20 mouse cellular contexts compared by ENCODE assay signal in genomic region chr8:91340746-91341145, GRCm38 (mm10). TPM values are rescaled to one million over a fixed set of nuclear protein-coding genes. Genes with fewer than 3 reads are reported as not detected.
DNase-seq lines count a peak whose midpoint lies in the region; ATAC-seq and TF ChIP-seq lines count a peak whose summit lies in the region.
"Had no signal": no experiment of that assay in that cellular context is flagged by ENCODE, and none has a peak within 500 bp of the region (broad histone marks: within the 10 kb centered on the region; RNA-seq: fewer than 3 reads in every experiment).

No protein-coding gene starts in this region.

- DNase-seq in heart, adult 11 months: peak; percentile 85
- DNase-seq in heart, adult 9 months (ENCODE audit: low spot score in 2 of 2): no peak
- no peak for DNase-seq in lung, postnatal 0 days (ENCODE audit: low spot score)
- DNase-seq: adrenal gland, adult 8-10 months; adrenal gland, postnatal 14 days; adrenal gland, postnatal 36 days; cerebellum, adult 11-12 months; cerebellum, adult 2 months; cerebellum, adult 9-10 months; cerebellum, postnatal 10 days; cerebellum, postnatal 25 days; forebrain, postnatal 0 days had no signal

- H3K27ac ChIP-seq in lung, embryonic 16.5 days (ENCODE audit: low read length): no peak overlapping the region
- no peak overlapping the region for H3K27ac ChIP-seq in lung, postnatal 0 days (ENCODE audit: low read length)
- H3K27ac ChIP-seq: embryonic facial prominence, embryonic 10.5 days; embryonic facial prominence, embryonic 12.5 days; forebrain, embryonic 13.5 days; forebrain, embryonic 15.5 days had no signal

- 35% methylated on average over 1 of the region's 1 CpGs for WGBS in lung, embryonic 16.5 days
- WGBS in lung, postnatal 0 days: 17% methylated on average over 1 of the region's 1 CpGs

- H3K27me3 ChIP-seq in lung, embryonic 16.5 days (ENCODE audit: control insufficient read depth, insufficient read depth, low read depth, low read length): no peaks in the 10 kb centered on the region
- H3K27me3 ChIP-seq in lung, postnatal 0 days (replicated peaks; ENCODE audit: insufficient read depth, low read length): no peaks in the 10 kb centered on the region
- H3K27me3 ChIP-seq: embryonic facial prominence, embryonic 12.5 days; forebrain, embryonic 13.5 days; forebrain, embryonic 15.5 days; Patski had no signal

- no peak overlapping the region for H3K9ac ChIP-seq in lung, embryonic 16.5 days (ENCODE audit: low read length)
- H3K9ac ChIP-seq in lung, postnatal 0 days (replicated peaks; ENCODE audit: low read depth): no peak overlapping the region
- H3K9ac ChIP-seq: embryonic facial prominence, embryonic 12.5 days; forebrain, embryonic 13.5 days; forebrain, embryonic 15.5 days; forebrain, postnatal 0 days had no signal

- no peak overlapping the region for H3K4me2 ChIP-seq in lung, embryonic 16.5 days (ENCODE audit: low read depth, low read length)
- no peak overlapping the region for H3K4me2 ChIP-seq in lung, postnatal 0 days (replicated peaks; ENCODE audit: low read depth, low read length)
- H3K4me2 ChIP-seq: embryonic facial prominence, embryonic 12.5 days; forebrain, embryonic 13.5 days; forebrain, embryonic 15.5 days had no signal

- TF ChIP-seq EP300 in lung, postnatal 0 days (IDR thresholded peaks at IDR 0.05): no peak

- no peaks in the 10 kb centered on the region for H3K9me3 ChIP-seq in lung, embryonic 16.5 days (ENCODE audit: control insufficient read depth, low read length)
- no peaks in the 10 kb centered on the region for H3K9me3 ChIP-seq in lung, postnatal 0 days (ENCODE audit: low read length)
- H3K9me3 ChIP-seq: embryonic facial prominence, embryonic 12.5 days; forebrain, embryonic 15.5 days had no signal

- H3K36me3 ChIP-seq in lung, embryonic 16.5 days (ENCODE audit: control insufficient read depth, insufficient read depth, low read length): no peaks in the 10 kb centered on the region
- H3K36me3 ChIP-seq in lung, postnatal 0 days (ENCODE audit: insufficient read depth, low read length): no peaks in the 10 kb centered on the region
- H3K36me3 ChIP-seq: embryonic facial prominence, embryonic 10.5 days; embryonic facial prominence, embryonic 12.5 days; forebrain, embryonic 15.5 days had no signal

- ATAC-seq in lung, embryonic 16.5 days (ENCODE audit: low read depth): 0 out of 2 replicates have a peak, but pooled peaks have one; percentile 15
- ATAC-seq in lung, postnatal 0 days: no peak
- no peak for ATAC-seq in monocyte, adult 5-6 weeks (replicated peaks; ENCODE audit: insufficient number of reproducible peaks, low FRiP score, low TSS enrichment, poor library complexity, severe bottlenecking)
- ATAC-seq: activated CD4-positive, CD25-positive, alpha-beta regulatory T cell, adult 4 months; forebrain, embryonic 13.5 days; forebrain, embryonic 15.5 days; forebrain, postnatal 0 days; Patski had no signal

- TF ChIP-seq CTCF in lung, postnatal 0 days (IDR thresholded peaks at IDR 0.05): no peak

- no peak overlapping the region for H3K4me3 ChIP-seq in lung, embryonic 16.5 days (ENCODE audit: low read length)
- no peak overlapping the region for H3K4me3 ChIP-seq in lung, postnatal 0 days (ENCODE audit: low read depth, low read length)
- H3K4me3 ChIP-seq: embryonic facial prominence, embryonic 10.5 days; embryonic facial prominence, embryonic 12.5 days; forebrain, embryonic 13.5 days; forebrain, embryonic 15.5 days had no signal

- H3K4me1 ChIP-seq in lung, embryonic 16.5 days (replicated peaks; ENCODE audit: control insufficient read depth, insufficient read depth, low read length): peaks cover 23% of the 10 kb centered on the region; the same call in 1 of the 2 replicates
- peaks cover 8% of the 10 kb centered on the region; the same call in 1 of the 2 replicates for H3K4me1 ChIP-seq in lung, postnatal 0 days (ENCODE audit: insufficient read depth, low read depth, low read length)
- H3K4me1 ChIP-seq: embryonic facial prominence, embryonic 12.5 days; forebrain, embryonic 13.5 days; forebrain, embryonic 15.5 days had no signal

RNA-seq across cellular contexts. Expression of gene Fto, which starts 27.4 kb away (rescaled TPM):
- 89.2 and 97.2 TPM in 2 replicates for polyA plus RNA-seq in lung, embryonic 16.5 days (2015; fragmentation: Nextera tagmentation; extraction: Ambion mirVana)
- polyA plus RNA-seq in lung, postnatal 0 days (2015; fragmentation: Nextera tagmentation; extraction: Ambion mirVana): 29.8 and 31.9 TPM in 2 replicates
- 12.3 to 36.6 TPM (median 17.9 TPM) in 3 replicates for total RNA-seq in monocyte, adult 5-6 weeks (2017)

RNA-seq across cellular contexts. Expression of gene Rpgrip1l, which starts 27.7 kb away (rescaled TPM):
- polyA plus RNA-seq in lung, embryonic 16.5 days (2015; fragmentation: Nextera tagmentation; extraction: Ambion mirVana): 11.0 and 12.9 TPM in 2 replicates
- polyA plus RNA-seq in lung, postnatal 0 days (2015; fragmentation: Nextera tagmentation; extraction: Ambion mirVana): 6.0 and 8.0 TPM in 2 replicates
- total RNA-seq in monocyte, adult 5-6 weeks (2017): 0.53 to 3.9 TPM (median 1.6 TPM) in 3 replicates
